Mouse (Mus musculus) bone marrow, adult 2 months (tissue): ENCODE results near the gene Zfp82. TPM values are rescaled to one million over a fixed set of nuclear protein-coding genes. Genes with fewer than 3 reads are reported as not detected.

Experiments
- H3K27ac ChIP-seq: fragments of 200-500 bp; 2 replicates; pipeline ENCODE4 v1.5.1; 2012; ENCODE audit warnings: low read depth, mild to moderate bottlenecking, control low read depth, inconsistent platforms, low read length; ENCODE audit not compliant: control insufficient read depth, poor library complexity, insufficient read depth
- H3K4me1 ChIP-seq: fragments of 200-500 bp; 2 replicates; pipeline ENCODE4 v1.6.1; 2011; ENCODE audit warnings: low read length; ENCODE audit not compliant: control insufficient read depth, insufficient read depth
- H3K4me3 ChIP-seq: fragments of 200-500 bp; replicated peaks from 2 replicates; pipeline ENCODE3; 2011; ENCODE audit warnings: mild to moderate bottlenecking, low read depth, low read length, control low read depth; ENCODE audit not compliant: control insufficient read depth
- CTCF ChIP-seq: fragments of 200-500 bp; IDR thresholded peaks from 2 replicates; pipeline ENCODE4 v1.5.1; 2011; ENCODE audit warnings: low read length, control low read depth; ENCODE audit not compliant: control insufficient read depth, insufficient read depth
- POLR2A ChIP-seq: fragments of 200-500 bp; IDR thresholded peaks from 2 replicates; pipeline ENCODE4 v1.6.1; 2011; ENCODE audit warnings: low read depth, mild to moderate bottlenecking, control low read depth, low read length, borderline replicate concordance; ENCODE audit not compliant: control insufficient read depth
- WGBS: fragments of 180-500 bp; shearing (Covaris S2); methylation state at CpG from one replicate; pipeline ENCODE4 v1.1.7; 2018; 5-methylcytosine and 5-hydroxymethylcytosine counted together
- polyA plus RNA-seq: library from polyadenylated mRNA; stranded (reverse); fragments of >200 nt; gene quantifications from 2 replicates; pipeline ENCODE4 v1.2.4, GENCODE M21; 2011; ENCODE audit warnings: low replicate concordance; ENCODE audit not compliant: missing spikeins, insufficient read depth, insufficient read length

Zfp82 gene
- polyA plus RNA-seq, 1 experiment = 5.7 TPM

GRCm38 (mm10) chr7:30064622-30065021 lies 8.1 kb downstream of the Zfp82 start:
- Histone ChIP-seq H3K27ac (no peak overlapping the region), H3K4me3 (no peak overlapping the region), H3K4me1 (no peaks in the 10 kb centered on the region)
- WGBS = 87% methylated on average over 5 of the region's 5 CpGs
- TF ChIP-seq POLR2A (no peak), CTCF (no peak)

GRCm38 (mm10) chr7:30062478-30062877 lies 10.2 kb downstream of the Zfp82 start:
- no peak overlapping the region for H3K27ac ChIP-seq
- 89% methylated on average over 5 of the region's 5 CpGs for WGBS
- no peak for TF ChIP-seq POLR2A
- peak; percentile 41; the same call in 1 of the 2 replicates for TF ChIP-seq CTCF
- no peak overlapping the region for H3K4me3 ChIP-seq
- H3K4me1 ChIP-seq = no peaks in the 10 kb centered on the region

GRCm38 (mm10) chr7:30060341-30060740 lies 12.4 kb downstream of the Zfp82 start:
- 85% methylated on average over 6 of the region's 6 CpGs for WGBS
- TF ChIP-seq POLR2A = no peak
- no peak for TF ChIP-seq CTCF
- no peak overlapping the region for H3K27ac ChIP-seq

GRCm38 (mm10) chr7:30053591-30053990 lies 19.1 kb downstream of the Zfp82 start:
- no peak overlapping the region for H3K4me3 ChIP-seq
- H3K4me1 ChIP-seq = no peaks in the 10 kb centered on the region; the same call in 1 of the 2 replicates
- H3K27ac ChIP-seq = no peak overlapping the region
- WGBS = 31% methylated on average over 3 of the region's 3 CpGs
- TF ChIP-seq POLR2A (no peak), CTCF (no peak)

More at GRCm38 (mm10) chr7:30060341-30060740, 12.4 kb downstream of the Zfp82 start:
- Histone ChIP-seq H3K4me3 (no peak overlapping the region), H3K4me1 (no peaks in the 10 kb centered on the region)

- TF ChIP-seq CTCF = no peak
- TF ChIP-seq POLR2A = peak; percentile 38; the same call in 1 of the 2 replicates
- Histone ChIP-seq H3K4me3 (peak within 1 kb of the TSS; percentile 81), H3K4me1 (no peaks in the 10 kb centered on the region; the same call in 1 of the 2 replicates), H3K27ac (peak within 1 kb of the TSS; percentile 16)
- under 1% methylated on average over 40 of the region's 40 CpGs for WGBS
Measured at GRCm38 (mm10) chr7:30050882-30051548, 21.7 kb downstream of the Zfp82 start, which contains the start of gene Zfp14. Gene Zfp14 (minus strand): TSS chr7:30051380.

GRCm38 (mm10) chr7:30048126-30048525 lies 24.6 kb downstream of the Zfp82 start:
- H3K4me3 ChIP-seq = no peak overlapping the region
- 86% methylated on average over 4 of the region's 4 CpGs for WGBS
- H3K4me1 ChIP-seq = no peaks in the 10 kb centered on the region; the same call in 1 of the 2 replicates
- H3K27ac ChIP-seq = no peak overlapping the region
- TF ChIP-seq CTCF (no peak), POLR2A (no peak)

- TF ChIP-seq CTCF = no peak
- WGBS = 42% methylated on average over 9 of the region's 9 CpGs
- no peak overlapping the region for H3K27ac ChIP-seq
- no peak overlapping the region for H3K4me3 ChIP-seq
- no peaks in the 10 kb centered on the region for H3K4me1 ChIP-seq
Measured at GRCm38 (mm10) chr7:30044354-30044753, 28.3 kb downstream of the Zfp82 start.

- no peaks in the 10 kb centered on the region for H3K4me1 ChIP-seq
- 87% methylated on average over 12 of the region's 12 CpGs for WGBS
- no peak for TF ChIP-seq POLR2A
- no peak for TF ChIP-seq CTCF
- no peak overlapping the region for H3K27ac ChIP-seq
- no peak overlapping the region for H3K4me3 ChIP-seq
Measured at GRCm38 (mm10) chr7:30034331-30034730, 38.4 kb downstream of the Zfp82 start.
